Mouse (Mus musculus) brain, embryonic 14.5 days (tissue): ENCODE results near the gene Iba57.

Source experiments
- CTCF ChIP-seq: fragments of 200-500 bp; IDR thresholded peaks from 2 replicates; pipeline ENCODE4 v1.5.1; 2012; ENCODE audit warnings: inconsistent platforms, mild to moderate bottlenecking, moderate library complexity, borderline replicate concordance; ENCODE audit not compliant: insufficient read depth, insufficient read length; ENCODE audit errors: extremely low read depth
- POLR2A ChIP-seq: fragments of 200-500 bp; IDR thresholded peaks from 2 replicates; pipeline ENCODE4 v1.6.1; 2012; ENCODE audit warnings: mild to moderate bottlenecking, inconsistent platforms, borderline replicate concordance; ENCODE audit not compliant: poor library complexity, insufficient read depth, insufficient read length, severe bottlenecking; ENCODE audit errors: extremely low read depth

DNA sequence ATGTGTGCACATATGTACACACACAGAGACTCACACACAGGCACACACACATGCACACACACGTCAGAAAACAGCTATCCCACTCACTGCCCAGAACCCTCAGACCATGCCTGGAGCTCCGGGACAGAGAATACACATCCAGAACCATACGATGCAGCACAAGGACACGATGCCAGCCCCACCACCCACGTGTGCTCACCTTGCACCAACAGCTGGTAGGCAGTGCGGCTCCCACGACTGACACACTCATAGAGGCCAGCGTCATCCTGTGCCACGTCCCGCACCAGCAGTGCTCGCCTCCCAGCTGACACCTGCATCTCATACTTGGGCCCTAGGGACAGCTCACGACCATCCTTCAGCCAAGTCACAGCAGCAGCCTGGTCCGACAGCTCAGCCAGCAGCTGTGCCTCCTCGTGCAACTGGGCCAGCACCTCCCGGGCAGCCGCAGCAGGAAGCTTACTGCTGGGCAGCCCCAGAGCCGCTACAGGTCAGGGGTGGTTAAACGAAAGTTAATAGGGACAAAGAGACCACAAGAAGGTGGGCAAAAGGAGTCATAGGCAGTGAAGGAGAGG, 32.1 kb downstream of the Iba57 start:
- no peak for TF ChIP-seq POLR2A
- TF ChIP-seq CTCF: no peak
